Mouse (Mus musculus) neutrophil, adult 5-6 weeks (primary cell): ENCODE measurements around the gene Olfr1440. TPM values are rescaled to one million over a fixed set of nuclear protein-coding genes. Genes with fewer than 3 reads are reported as not detected.

Experiments used
- total RNA-seq: library from RNA; stranded (forward); fragments of 200-1000 nt; gene quantifications from 2 replicates; pipeline ENCODE4 v1.2.3, GENCODE M21; 2017

The Olfr1440 gene
- total RNA-seq, 1 experiment from 2014 or later: not detected

Other genes starting within 250 kb of the Olfr1440 start
- gene Olfr1555-ps1, start 217.2 kb upstream of the Olfr1440 start, total RNA-seq: not detected in 2 replicates
- not detected in 2 replicates for gene Olfr1431, start 186.6 kb upstream of the Olfr1440 start, total RNA-seq
- not detected in 2 replicates for gene Olfr1432, start 154.7 kb upstream of the Olfr1440 start, total RNA-seq
- not detected in 2 replicates for gene Olfr262, start 145.6 kb upstream of the Olfr1440 start, total RNA-seq
- 0.12 TPM in 1 of 2 replicates, not detected in the other for gene Olfr235, start 126.2 kb upstream of the Olfr1440 start, total RNA-seq
- gene Olfr1434, start 107.4 kb upstream of the Olfr1440 start, total RNA-seq: not detected in 2 replicates
- gene Olfr1436, start 88.1 kb upstream of the Olfr1440 start, total RNA-seq: not detected in 2 replicates
- 0.12 TPM in 1 of 2 replicates, not detected in the other for gene Olfr1437, start 62.2 kb upstream of the Olfr1440 start, total RNA-seq
- not detected in 2 replicates for gene Olfr1438-ps1, start 51.4 kb upstream of the Olfr1440 start, total RNA-seq
- not detected in 2 replicates for gene Olfr1441, start 30.2 kb downstream of the Olfr1440 start, total RNA-seq
- gene Pfpl, start 40.6 kb downstream of the Olfr1440 start, total RNA-seq: not detected in 2 replicates
- 276 and 282 TPM in 2 replicates for gene Mpeg1, start 73.5 kb downstream of the Olfr1440 start, total RNA-seq
- gene Dtx4, start 114.2 kb downstream of the Olfr1440 start, total RNA-seq: 9.8 and 10.5 TPM in 2 replicates
- 326 and 339 TPM in 2 replicates for gene Fam111a, start 158.5 kb downstream of the Olfr1440 start, total RNA-seq
- gene Gm4952, start 212.7 kb downstream of the Olfr1440 start, total RNA-seq: not detected in 2 replicates
- not detected in 2 replicates for gene Glyat, start 246.0 kb downstream of the Olfr1440 start, total RNA-seq